Mouse (Mus musculus) stomach, postnatal 0 days (tissue): Measurements from ENCODE around the gene Fnip1. TPM values are rescaled to one million over a fixed set of nuclear protein-coding genes. Genes with fewer than 3 reads are reported as not detected.
A peak's percentile ranks its signal among the peaks of the same experiment; 100 is the strongest.
"Not testable (repeated sequence)": the region's sequence is repeated elsewhere in the genome, so short reads cannot be mapped to it uniquely, and the experiment has no call there.

Experiments
- ATAC-seq: fragments of 200-750 bp; cut with Nextera tagmentation; 2 replicates; pipeline ENCODE4 v1.8.0; 2017; ENCODE audit not compliant: low FRiP score, low TSS enrichment
- DNase-seq: peaks from one replicate; pipeline ENCODE4 v3.0.0-alpha.2; 2016; ENCODE audit warnings: low spot score
- H3K27ac ChIP-seq: fragments of 300-500 bp; sonication (generic); replicated peaks from 2 replicates; pipeline ENCODE4 v1.5.1; 2014; ENCODE audit warnings: mild to moderate bottlenecking, control low read depth
- H3K27me3 ChIP-seq: fragments of 300-500 bp; sonication (generic); 2 replicates; pipeline ENCODE4 v1.6.1; 2014; ENCODE audit warnings: low read length; ENCODE audit not compliant: control insufficient read depth, insufficient read depth
- H3K36me3 ChIP-seq: fragments of 300-500 bp; sonication (generic); 2 replicates; pipeline ENCODE4 v1.6.1; 2014; ENCODE audit warnings: low read length, mixed read lengths; ENCODE audit not compliant: control insufficient read depth, insufficient read depth
- H3K4me1 ChIP-seq: fragments of 300-500 bp; sonication (generic); replicated peaks from 2 replicates; pipeline ENCODE4 v1.6.1; 2014; ENCODE audit warnings: antibody characterized with exemption; ENCODE audit not compliant: control insufficient read depth, insufficient read depth
- H3K4me2 ChIP-seq: fragments of 300-500 bp; sonication (generic); replicated peaks from 2 replicates; pipeline ENCODE4 v1.6.1; 2014; ENCODE audit warnings: low read depth, mild to moderate bottlenecking, control low read depth, moderate library complexity
- H3K4me3 ChIP-seq: fragments of 300-500 bp; sonication (generic); 2 replicates; pipeline ENCODE4 v1.5.1; 2014; ENCODE audit warnings: low read depth, low read length, control low read depth
- H3K9ac ChIP-seq: fragments of 300-500 bp; sonication (generic); 2 replicates; pipeline ENCODE4 v1.6.1; 2014; ENCODE audit warnings: mild to moderate bottlenecking, low read length, control low read depth, mixed read lengths
- H3K9me3 ChIP-seq: fragments of 300-500 bp; sonication (generic); 2 replicates; pipeline ENCODE4 v1.6.1; 2016; ENCODE audit warnings: low read length; ENCODE audit not compliant: control insufficient read depth
- CTCF ChIP-seq: IDR thresholded peaks from 2 replicates; pipeline ENCODE4 v1.5.1; 2016; ENCODE audit warnings: antibody characterized with exemption, low read depth, mild to moderate bottlenecking, moderate library complexity
- EP300 ChIP-seq: optimal IDR thresholded peaks from 2 replicates; pipeline ENCODE3; 2016; ENCODE audit warnings: antibody characterized with exemption
- WGBS: fragments of 180-500 bp; shearing (Covaris S2); extraction: QIAGEN DNeasy Blood & Tissue Kit; methylation state at CpG from one replicate; pipeline ENCODE4 v1.1.7; 2014; 5-methylcytosine and 5-hydroxymethylcytosine counted together
- polyA plus RNA-seq: library from polyadenylated mRNA; unstranded; fragments of >200 nt; fragmentation: Nextera tagmentation; extraction: Ambion mirVana; gene quantifications from 2 replicates; pipeline ENCODE4 v1.2.1, GENCODE M21; 2015

Gene Fnip1
- polyA plus RNA-seq: 5.1 and 5.3 TPM in 2 replicates

DNA sequence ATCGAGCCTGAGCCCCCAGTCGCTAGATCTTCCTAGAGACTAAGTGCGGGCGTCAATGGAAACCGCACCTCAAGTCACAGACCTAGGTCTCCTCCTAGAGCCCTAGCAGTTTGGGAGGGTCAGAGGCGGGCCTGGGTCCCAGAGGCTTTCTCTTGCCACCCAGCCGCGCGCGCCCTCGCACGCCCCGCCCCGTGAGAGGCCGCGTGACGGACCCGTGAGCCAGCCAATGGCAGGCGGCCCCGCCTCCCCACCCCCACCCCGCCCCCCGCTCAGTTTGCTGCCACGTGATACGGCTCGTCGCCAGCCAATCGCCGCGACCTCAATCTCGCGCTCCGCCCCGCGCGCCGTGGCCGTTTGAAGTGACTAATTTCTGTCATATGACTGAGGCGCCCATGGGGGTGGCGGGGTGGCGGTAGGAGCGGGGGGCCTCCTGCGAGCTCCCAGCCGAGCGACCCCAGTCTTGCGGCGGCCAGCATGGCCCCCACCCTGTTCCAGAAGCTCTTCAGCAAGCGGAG lies at the start of gene Fnip1:
TSS of gene Fnip1 (plus strand) at position 377 of the 515 bp plus-strand sequence.
- DNase-seq (peak; percentile 96), ATAC-seq (peak; percentile 97)
- Histone ChIP-seq H3K4me3 (peak within 1 kb of the TSS; percentile 98), H3K9me3 (no peaks in the 10 kb centered on the region), H3K27me3 (no peaks in the 10 kb centered on the region), H3K36me3 (no peaks in the 10 kb centered on the region), H3K9ac (peak within 1 kb of the TSS; percentile 96), H3K4me2 (peak within 1 kb of the TSS; percentile 73), H3K4me1 (peaks cover 2% of the 10 kb centered on the region; the same call in 1 of the 2 replicates), H3K27ac (peak within 1 kb of the TSS; percentile 93)
- TF ChIP-seq CTCF (no peak), EP300 (no peak)
- under 1% methylated on average over 39 of the region's 47 CpGs for WGBS

DNA sequence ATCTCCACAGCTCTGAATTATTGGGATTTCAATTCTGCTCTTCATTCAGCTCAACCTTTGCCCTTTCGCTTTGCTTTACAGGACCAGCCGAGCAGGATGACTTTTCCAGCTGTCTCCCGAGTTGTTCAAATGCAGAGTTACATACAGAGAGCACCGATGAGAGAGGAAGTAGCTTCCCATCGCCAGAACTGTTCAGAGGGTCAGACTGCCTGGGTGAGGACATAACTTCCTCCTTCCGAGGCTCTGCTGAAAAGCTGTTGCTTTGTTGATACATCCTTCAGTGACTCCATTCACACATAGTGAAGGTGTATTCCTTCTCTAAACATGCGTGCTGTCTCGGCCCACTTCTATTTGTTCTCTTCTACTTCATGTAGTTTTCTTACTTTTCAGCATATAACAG lies 47.6 kb upstream of the Fnip1 start:
- H3K36me3 ChIP-seq: no peaks in the 10 kb centered on the region

DNA sequence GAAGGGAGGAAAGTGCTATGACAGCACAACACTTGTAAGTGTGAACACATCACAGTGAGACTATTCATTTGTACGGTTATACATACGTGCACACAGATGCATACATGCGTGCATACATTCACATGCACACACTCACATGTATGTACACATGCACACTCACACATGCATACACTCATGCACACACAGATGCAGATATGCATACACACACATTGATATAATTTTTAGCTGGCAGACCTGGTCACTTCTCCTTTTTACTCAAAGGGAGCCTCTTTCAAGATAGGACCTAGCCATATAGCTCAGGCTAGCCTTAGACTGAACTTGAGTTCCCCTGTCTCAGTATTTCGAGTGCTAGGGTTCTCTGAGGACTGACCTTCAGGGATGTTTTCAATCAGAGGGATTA lies 46.7 kb upstream of the Fnip1 start:
- DNase-seq (no peak), ATAC-seq (no peak)
- WGBS: 82% methylated on average over 4 of the region's 4 CpGs
- Histone ChIP-seq H3K27ac (no peak overlapping the region), H3K4me2 (no peak overlapping the region), H3K36me3 (no peaks in the 10 kb centered on the region), H3K4me3 (no peak overlapping the region), H3K9me3 (no peaks in the 10 kb centered on the region), H3K9ac (no peak overlapping the region), H3K27me3 (no peaks in the 10 kb centered on the region), H3K4me1 (no peaks in the 10 kb centered on the region)
- TF ChIP-seq EP300 (no peak), CTCF (no peak)

More for the DNA sequence above, 47.6 kb upstream of the Fnip1 start:
- TF ChIP-seq CTCF (no peak), EP300 (no peak)
- Histone ChIP-seq H3K9me3 (no peaks in the 10 kb centered on the region), H3K4me1 (no peaks in the 10 kb centered on the region), H3K4me2 (no peak overlapping the region), H3K27ac (no peak overlapping the region), H3K9ac (no peak overlapping the region), H3K4me3 (no peak overlapping the region), H3K27me3 (no peaks in the 10 kb centered on the region)
- no peak for ATAC-seq
- WGBS: 47% methylated on average over 8 of the region's 8 CpGs
- DNase-seq: no peak

DNA sequence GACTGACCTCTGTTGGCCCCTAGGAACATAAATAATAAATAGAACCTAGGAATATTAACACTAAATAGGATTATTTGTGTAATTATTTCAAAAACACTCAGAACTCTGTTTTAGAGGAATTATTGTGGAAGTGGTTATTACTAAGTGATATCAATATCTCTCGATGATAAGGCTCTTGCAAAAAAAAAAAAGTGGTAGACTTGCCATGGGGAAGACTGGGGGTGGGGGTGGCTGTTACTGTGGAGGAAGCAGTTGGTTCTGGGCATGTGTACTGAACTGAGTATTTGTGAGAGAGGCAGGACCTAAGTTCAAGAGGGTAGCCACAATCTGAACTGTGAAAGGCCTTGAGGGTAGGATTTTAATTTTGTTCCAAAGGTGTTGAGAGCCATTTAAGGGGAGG lies 41.3 kb upstream of the Fnip1 start:
- no peaks in the 10 kb centered on the region for H3K4me1 ChIP-seq
- no peaks in the 10 kb centered on the region for H3K36me3 ChIP-seq
- DNase-seq: no peak
- H3K4me3 ChIP-seq: no peak overlapping the region
- H3K9ac ChIP-seq: no peak overlapping the region
- H3K27ac ChIP-seq: no peak overlapping the region
- ATAC-seq: no peak
- H3K4me2 ChIP-seq: no peak overlapping the region
- 60% methylated on average over 1 of the region's 1 CpGs for WGBS
- H3K27me3 ChIP-seq: no peaks in the 10 kb centered on the region
- no peaks in the 10 kb centered on the region for H3K9me3 ChIP-seq
- TF ChIP-seq CTCF: no peak

DNA sequence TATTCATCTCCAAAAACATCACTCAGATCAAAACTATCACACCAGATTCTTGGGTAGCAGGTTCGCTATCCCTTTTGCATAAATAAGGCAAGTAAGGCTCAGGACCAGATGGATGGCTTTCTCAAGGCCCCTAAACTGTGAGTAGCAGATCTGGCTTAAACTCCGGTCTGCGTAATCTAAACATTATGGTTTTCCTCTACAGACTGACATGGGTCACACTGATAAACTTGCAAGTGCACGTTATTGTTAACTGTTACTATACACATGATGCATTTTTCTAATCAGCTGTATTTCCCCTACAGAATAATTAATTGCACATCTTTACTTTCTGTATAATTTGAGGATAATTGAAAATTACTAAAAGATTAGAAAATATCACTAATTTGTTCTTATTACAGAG lies 39.9 kb upstream of the Fnip1 start:
- DNase-seq (no peak), ATAC-seq (no peak)
- no peaks in the 10 kb centered on the region for H3K9me3 ChIP-seq
- H3K27me3 ChIP-seq: no peaks in the 10 kb centered on the region
- 39% methylated on average over 4 of the region's 4 CpGs for whole genome bisulfite sequencing
- H3K9ac ChIP-seq: no peak overlapping the region
- no peaks in the 10 kb centered on the region for H3K4me1 ChIP-seq
- H3K36me3 ChIP-seq: no peaks in the 10 kb centered on the region
- H3K4me3 ChIP-seq: no peak overlapping the region
- TF ChIP-seq EP300 (no peak), CTCF (no peak)
- H3K27ac ChIP-seq: no peak overlapping the region
- H3K4me2 ChIP-seq: no peak overlapping the region

DNA sequence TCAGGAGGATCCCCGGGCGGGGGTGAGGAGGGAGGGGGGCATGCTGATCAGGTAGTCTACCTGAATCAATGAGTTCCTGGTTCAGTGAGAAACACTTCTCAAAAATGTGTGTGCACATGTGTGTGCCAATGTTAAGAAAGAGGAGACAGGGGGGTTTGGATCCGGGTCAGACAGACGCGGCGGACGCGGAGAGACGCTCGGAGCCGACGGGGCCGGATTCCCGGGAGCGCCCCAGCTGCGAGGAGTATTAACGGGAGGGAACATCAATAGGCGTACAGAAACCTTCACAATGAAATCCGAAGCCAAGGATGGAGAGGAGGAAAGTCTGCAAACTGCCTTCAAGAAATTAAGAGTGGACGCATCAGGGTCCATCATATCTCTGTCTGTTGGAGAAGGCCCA lies 37.2 kb upstream of the Fnip1 start:
- not testable (repeated sequence) for H3K9me3 ChIP-seq, H3K9ac ChIP-seq, H3K4me2 ChIP-seq, DNase-seq, H3K4me1 ChIP-seq, H3K27me3 ChIP-seq, ATAC-seq, H3K27ac ChIP-seq, H3K4me3 ChIP-seq, H3K36me3 ChIP-seq
- 91% methylated on average over 20 of the region's 20 CpGs for WGBS
